Mouse (Mus musculus): ENCODE measurements around the gene Exoc6.
"Not testable (repeated sequence)": the region's sequence is repeated elsewhere in the genome, so short reads cannot be mapped to it uniquely, and the experiment has no call there.

Exoc6 gene

GRCm38 (mm10) chr19:37537717-37538116, 12.5 kb upstream of the Exoc6 start:
- DNase-seq (ENCODE audit: low spot score in 2 of 2): no peak

- DNase-seq (ENCODE audit: low spot score in 2 of 2): no peak
Measured at GRCm38 (mm10) chr19:37540201-37540600, 10.0 kb upstream of the Exoc6 start.

DNA sequence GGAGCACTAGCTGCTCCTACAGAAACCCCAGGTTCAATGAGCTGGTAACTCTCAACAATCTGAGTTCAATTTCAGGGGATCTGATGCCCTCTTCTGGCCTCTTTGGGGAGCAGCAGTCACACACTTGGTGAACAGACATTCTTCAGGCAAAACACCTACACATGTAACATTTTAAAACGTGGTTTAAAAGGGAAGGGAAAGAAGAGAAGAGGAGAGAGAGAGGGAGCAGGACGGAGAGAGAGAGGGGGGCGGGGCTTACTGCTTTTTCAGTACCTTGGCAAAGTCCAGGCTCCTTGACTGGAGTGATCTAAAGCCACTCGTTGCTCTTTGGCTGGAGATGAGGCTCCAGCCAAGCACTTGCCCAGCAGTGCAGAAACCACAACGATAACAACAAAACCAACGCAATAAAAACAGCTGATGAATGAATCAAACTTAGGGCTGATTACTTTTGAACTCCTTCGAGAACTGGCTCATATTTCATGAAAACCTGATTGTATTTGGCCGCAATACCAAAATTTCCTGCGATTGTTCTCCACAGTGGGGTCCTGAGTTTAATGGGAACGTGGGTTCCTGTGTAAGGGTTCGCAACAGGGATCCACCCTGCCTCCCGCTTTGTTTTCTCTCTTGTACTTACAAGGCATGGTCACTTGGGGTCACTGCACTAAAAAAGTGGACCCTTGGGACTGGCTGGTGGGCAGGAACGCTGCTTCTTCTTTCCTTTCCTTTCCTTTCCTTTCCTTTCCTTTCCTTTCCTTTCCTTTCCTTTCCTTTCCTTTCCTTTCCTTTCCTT, 6.5 kb upstream of the Exoc6 start:
- DNase-seq (ENCODE audit: low spot score in 2 of 2): no peak

DNA sequence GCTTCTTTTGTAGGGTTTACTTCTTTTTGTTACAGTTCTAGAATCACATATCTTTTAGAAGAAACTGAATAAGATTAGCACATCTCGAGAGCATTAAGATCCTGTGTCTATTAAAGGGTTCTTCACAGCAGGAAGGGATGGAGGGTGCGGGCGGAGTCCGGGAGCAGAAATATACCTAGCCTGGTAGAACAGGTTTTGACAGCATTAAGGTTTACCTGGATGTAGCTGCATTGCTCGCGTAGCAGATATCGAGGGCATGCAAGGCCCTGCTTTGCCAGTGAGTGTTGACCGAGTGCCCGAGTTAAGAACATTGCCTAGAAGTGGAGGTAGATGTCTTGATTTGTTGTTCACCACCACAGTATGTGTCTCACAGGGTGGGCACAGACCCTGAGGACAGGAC, 5.7 kb upstream of the Exoc6 start:
- no peak for DNase-seq (ENCODE audit: low spot score in 2 of 2)

DNA sequence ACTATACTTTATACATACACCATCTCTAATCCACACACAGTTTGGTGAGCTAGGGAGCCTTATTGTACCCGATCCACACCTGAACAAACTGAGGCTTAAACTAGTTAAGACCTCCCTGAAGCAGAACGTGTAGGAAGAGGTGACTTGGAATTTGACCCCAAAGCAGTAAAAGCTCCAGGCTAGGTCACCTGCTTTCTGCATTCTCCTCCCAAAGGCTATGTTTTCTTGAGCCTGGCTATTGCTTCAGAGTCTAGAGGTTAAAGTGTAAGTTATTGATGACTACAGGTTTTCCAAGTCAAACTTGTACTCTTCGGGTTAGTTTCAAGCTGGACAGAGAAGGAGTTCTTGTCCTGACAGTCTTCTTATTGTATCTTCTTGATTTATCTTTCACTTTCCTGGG, 5.0 kb upstream of the Exoc6 start:
- no peak for DNase-seq (ENCODE audit: low spot score in 2 of 2)

GRCm38 (mm10) chr19:37545725-37546124, 4.5 kb upstream of the Exoc6 start:
- DNase-seq (ENCODE audit: low spot score in 2 of 2): no peak

GRCm38 (mm10) chr19:37546776-37547175, 3.4 kb upstream of the Exoc6 start:
- DNase-seq (ENCODE audit: low spot score in 2 of 2): no peak

DNA sequence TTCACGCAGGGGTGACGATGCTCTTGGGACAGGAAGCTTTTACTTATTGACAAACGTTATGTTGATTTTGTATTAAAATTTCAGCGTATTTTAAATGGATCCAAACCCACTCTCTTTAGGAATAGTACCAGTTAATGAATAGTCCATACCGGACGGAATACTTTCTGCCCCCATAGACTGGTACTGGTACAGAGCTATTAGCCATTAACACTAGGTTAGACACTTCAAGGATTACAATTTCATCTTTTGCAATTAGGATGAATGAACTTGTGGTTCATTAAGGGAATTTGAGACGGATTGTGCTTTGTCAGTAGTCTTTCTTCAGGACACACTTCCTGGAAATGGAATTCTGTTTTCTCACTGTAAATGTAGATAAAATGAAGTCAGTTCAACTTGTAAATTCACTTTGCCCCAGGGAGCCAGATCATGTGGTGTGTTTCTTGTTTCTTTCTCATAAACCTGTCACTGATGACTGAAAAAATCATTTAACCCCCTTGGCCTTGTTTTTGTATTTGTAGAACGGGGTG, 885 bp downstream of the Exoc6 start:
- no peak for DNase-seq (ENCODE audit: low spot score in 2 of 2)

DNA sequence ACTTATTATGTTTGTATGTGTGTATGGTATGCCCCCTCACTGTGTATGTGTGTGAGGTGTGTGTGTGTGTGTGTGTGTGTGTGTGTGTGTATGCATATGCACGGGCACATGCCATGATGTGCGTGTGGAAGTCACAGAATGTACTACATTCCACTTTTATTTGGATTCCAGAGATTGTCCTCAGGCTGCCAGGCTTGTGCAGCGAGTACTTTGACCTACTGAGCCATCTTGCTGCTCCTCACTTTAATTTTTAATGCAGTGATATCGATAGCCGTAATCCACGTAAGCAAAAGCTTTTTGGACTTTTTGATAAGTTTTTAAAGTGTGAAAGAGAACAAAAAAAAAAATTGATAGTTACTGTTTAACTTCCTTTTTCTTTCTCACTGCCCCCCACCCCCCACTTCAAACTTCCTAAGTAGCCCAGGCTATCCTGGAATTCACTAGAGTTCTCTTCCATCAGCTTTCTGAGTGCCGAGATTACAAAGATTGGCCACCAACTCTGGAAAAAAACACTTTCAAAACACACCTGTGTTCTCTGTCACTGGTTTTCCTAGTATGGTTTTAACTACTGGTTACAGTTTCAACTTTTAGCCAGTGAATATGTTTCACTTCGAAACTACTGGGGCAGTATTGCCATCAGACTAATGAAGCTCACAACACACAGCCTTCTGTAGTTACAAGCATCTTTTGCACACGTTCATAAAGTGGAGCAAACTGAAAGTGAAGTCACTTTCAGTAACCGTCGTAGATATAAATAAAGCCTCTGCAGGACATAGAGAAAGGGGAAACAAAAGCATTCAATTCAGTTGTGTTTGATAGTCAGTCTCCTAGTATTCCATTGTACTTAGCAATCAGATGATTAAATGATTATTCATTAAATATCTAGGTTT, 3.4 kb downstream of the Exoc6 start:
- no peak for DNase-seq (ENCODE audit: low spot score in 2 of 2)

GRCm38 (mm10) chr19:37554266-37554650, 4.0 kb downstream of the Exoc6 start:
- not testable (repeated sequence) for DNase-seq (ENCODE audit: low spot score in 2 of 2)

DNA sequence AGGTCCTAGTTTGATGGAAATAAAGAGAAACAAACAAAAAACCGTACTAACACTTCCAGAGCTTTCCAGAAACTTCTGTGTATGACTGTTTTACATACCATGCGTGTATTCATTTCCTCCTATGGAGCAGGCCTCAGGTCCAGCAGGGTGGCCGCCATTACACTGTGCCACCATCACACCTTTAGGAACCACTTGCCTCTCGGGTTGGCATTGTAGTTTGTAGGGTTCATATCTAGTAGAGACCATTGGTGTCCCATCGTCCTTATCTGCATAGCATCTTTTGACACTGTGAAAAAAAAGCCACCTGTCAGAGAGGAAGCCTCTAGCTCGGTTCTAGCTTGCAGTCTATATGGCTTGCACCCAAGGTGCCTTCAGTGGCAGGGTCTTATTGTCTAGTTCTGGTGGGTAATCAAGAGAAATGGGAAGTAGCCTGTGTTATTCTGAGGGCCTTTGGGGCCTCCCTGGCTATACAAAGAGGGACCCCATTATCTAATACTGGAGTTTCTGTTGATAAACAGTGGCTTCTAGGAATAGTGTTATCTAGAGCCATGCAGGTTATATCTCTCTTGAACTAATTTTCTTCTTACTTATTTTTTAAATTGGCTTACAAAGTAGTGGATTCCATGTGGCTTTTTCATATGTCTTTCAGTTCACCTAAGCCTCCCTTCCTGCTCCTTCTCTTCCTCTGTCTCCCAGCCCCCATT, 5.8 kb downstream of the Exoc6 start:
- no peak for DNase-seq (ENCODE audit: low spot score in 2 of 2)

- no peak for DNase-seq (ENCODE audit: low spot score in 2 of 2)
Measured at GRCm38 (mm10) chr19:37557898-37558297, 7.7 kb downstream of the Exoc6 start.

- no peak for DNase-seq (ENCODE audit: low spot score in 2 of 2)
Measured at GRCm38 (mm10) chr19:37559286-37560079, 9.3 kb downstream of the Exoc6 start.

- DNase-seq (ENCODE audit: low spot score in 2 of 2): no peak
Measured at GRCm38 (mm10) chr19:37560080-37560427, 9.8 kb downstream of the Exoc6 start.

GRCm38 (mm10) chr19:37561106-37561892, 11.1 kb downstream of the Exoc6 start:
- DNase-seq (ENCODE audit: low spot score in 2 of 2): no peak

DNA sequence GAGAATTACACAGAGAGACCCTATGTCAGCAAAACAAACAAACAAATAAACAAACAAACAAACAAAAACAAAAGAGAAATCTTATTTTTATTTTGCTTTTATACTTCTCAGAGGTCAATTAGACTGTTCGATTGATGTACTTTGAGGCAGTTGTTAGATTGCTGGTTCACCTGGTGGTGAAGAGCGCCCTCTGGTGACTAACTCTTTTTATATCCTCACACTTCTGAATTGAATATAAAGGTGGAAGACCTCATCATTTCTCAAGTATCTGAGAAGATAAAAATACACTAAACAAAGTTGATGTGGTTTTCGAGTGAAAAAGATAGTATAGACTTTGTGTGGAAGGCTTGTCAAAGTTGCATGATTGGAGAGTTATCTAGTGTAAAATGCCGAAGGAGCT, 13.5 kb downstream of the Exoc6 start:
- no peak for DNase-seq (ENCODE audit: low spot score in 2 of 2)

- DNase-seq (ENCODE audit: low spot score in 2 of 2): no peak
Measured at GRCm38 (mm10) chr19:37565806-37566205, 15.6 kb downstream of the Exoc6 start.

DNA sequence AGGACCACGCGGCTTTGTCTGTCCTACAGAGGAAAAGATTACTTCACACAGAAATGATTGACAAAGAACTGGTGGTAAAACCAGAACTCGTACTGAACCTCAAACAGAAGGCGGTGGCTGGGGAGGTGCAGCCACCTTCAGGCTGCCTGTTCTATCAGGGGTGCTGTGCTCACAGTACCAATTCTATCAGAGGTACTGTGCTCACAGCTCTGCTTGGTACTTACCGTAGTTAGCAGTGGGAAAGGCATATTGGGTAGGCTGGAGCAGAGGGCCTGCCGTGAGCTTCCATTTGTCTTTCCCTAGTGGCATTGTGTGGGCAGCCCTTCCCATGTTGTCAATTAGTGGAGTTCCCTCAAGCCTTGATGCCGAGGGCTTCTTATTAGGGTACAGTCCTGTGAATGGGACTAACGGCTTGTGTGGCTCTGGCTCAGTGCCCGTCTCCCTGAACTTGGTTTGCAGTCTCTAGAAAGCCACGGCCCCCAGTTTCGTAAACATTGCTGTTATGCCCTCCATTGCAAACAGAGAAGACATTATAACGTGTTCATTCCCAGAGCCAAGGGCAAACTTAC, 19.1 kb downstream of the Exoc6 start:
- DNase-seq (ENCODE audit: low spot score in 2 of 2): no peak

DNA sequence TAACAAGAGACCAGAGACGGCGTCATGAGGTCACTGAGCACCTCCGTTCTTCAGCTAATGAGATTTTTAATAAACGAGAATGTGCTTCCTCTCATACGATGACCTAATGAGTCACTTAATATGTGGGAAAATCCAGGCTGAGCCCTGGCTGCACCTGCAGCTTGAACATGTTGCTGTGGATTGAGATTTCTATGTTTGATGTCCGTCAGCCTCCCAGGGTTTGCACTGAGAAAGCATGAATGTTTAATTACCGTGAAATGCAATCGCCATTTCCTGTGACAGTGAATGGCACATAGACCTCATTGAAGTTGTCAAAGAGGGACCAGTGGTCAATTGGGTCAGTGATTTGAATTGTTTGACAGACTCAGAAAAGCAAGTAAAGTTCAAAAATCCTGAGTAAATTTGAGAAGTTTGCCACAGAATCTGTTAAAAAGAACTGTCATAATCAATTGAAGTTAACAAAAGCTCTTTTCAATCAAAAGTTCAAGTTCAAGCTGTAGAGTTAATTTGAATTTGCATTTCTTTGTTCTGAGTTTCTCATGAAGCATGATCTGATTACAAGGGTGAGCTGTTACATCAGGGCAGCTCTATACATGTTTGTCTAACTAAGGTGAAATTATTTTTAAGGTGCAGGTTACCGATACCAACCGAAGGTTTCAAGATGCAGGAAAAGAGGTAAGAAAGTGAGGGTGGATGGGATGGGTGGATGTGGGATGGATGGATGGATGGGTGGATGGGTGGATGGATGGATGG, 20.9 kb downstream of the Exoc6 start:
- no peak for DNase-seq (ENCODE audit: low spot score in 2 of 2)

All from right cerebral cortex, postnatal 36 days (tissue).